Mouse (Mus musculus) forebrain, embryonic 15.5 days (tissue): ENCODE results near the gene Gphb5. TPM values are rescaled to one million over a fixed set of nuclear protein-coding genes. Genes with fewer than 3 reads are reported as not detected.

Experiments
- ATAC-seq: fragments of 200-750 bp; cut with Nextera tagmentation; replicated peaks from 2 replicates; pipeline ENCODE4 v1.8.0; 2017; ENCODE audit warnings: mild to moderate bottlenecking, moderate TSS enrichment, moderate library complexity
- H3K27ac ChIP-seq: fragments of 300-500 bp; sonication (generic); replicated peaks from 2 replicates; pipeline ENCODE4 v1.5.1; 2015; ENCODE audit warnings: mild to moderate bottlenecking, inconsistent platforms
- H3K27me3 ChIP-seq: fragments of 300-500 bp; sonication (generic); 2 replicates; pipeline ENCODE4 v1.6.1; 2015; ENCODE audit warnings: inconsistent platforms
- H3K36me3 ChIP-seq: fragments of 300-500 bp; sonication (generic); 2 replicates; pipeline ENCODE4 v1.6.1; 2015; ENCODE audit warnings: mild to moderate bottlenecking, inconsistent platforms
- H3K4me1 ChIP-seq: fragments of 300-500 bp; sonication (generic); 2 replicates; pipeline ENCODE4 v1.6.1; 2015; ENCODE audit warnings: inconsistent platforms
- H3K4me2 ChIP-seq: fragments of 300-500 bp; sonication (generic); replicated peaks from 2 replicates; pipeline ENCODE4 v1.6.1; 2015; ENCODE audit warnings: mild to moderate bottlenecking, inconsistent platforms
- H3K4me3 ChIP-seq: fragments of 300-500 bp; sonication (generic); 2 replicates; pipeline ENCODE4 v1.5.1; 2015; ENCODE audit warnings: mild to moderate bottlenecking, inconsistent platforms
- H3K9ac ChIP-seq: fragments of 300-500 bp; sonication (generic); replicated peaks from 2 replicates; pipeline ENCODE4 v1.6.1; 2015; ENCODE audit warnings: mild to moderate bottlenecking, inconsistent platforms
- H3K9me3 ChIP-seq: fragments of 300-500 bp; sonication (generic); 2 replicates; pipeline ENCODE4 v1.6.1; 2016; ENCODE audit warnings: inconsistent platforms
- WGBS: fragments of 180-500 bp; shearing (Covaris S2); methylation state at CpG from one replicate; pipeline ENCODE4 v1.1.7; 2015; ENCODE audit warnings: mixed read lengths; 5-methylcytosine and 5-hydroxymethylcytosine counted together
- polyA plus RNA-seq: library from polyadenylated mRNA; unstranded; fragments of >200 nt; fragmentation: Nextera tagmentation; extraction: Ambion mirVana; gene quantifications from 2 replicates; pipeline ENCODE4 v1.2.1, GENCODE M21; 2015

The Gphb5 gene
- polyA plus RNA-seq, 1 experiment from 2014 or later, result not detected

DNA sequence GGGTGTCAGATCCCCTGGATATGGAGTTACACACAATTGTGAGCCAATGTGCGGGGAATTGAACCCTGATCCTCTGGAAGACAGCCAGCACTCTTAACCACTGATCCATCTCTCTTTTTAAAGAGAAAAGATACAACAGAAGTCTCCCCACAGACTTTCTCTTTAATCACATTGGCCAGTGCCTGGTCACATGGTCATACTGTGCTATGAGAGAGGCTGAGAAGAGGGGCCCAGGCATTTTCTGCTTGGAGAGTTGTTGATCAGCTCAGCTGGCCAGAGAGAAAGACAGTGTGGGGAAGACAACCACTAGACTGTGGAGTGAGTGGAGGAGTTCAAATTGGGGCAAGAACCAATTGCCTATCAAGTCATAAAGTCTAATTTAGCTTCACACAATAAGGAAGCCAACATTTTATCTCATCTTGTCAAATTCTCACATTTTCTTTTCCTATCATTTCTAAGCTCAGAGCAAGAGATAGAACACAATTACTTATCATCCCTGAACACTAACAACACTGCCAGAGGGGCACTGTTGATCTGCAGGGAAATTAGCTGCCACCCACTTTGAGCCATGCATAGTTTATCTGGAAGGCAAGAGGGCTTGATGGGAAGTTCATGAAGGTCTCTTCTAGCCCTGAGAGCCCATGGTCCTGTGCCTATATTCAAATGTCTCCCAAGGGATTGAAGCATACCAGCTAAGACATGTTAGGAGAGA is 13.3 kb upstream of the Gphb5 start:
- 92% methylated on average over 1 of the region's 1 CpGs for WGBS
- no peak overlapping the region for H3K9ac ChIP-seq
- no peaks in the 10 kb centered on the region for H3K36me3 ChIP-seq
- H3K4me3 ChIP-seq, result no peak overlapping the region
- no peak for ATAC-seq
- no peak overlapping the region for H3K4me2 ChIP-seq
- no peaks in the 10 kb centered on the region for H3K27me3 ChIP-seq
- H3K4me1 ChIP-seq, result no peaks in the 10 kb centered on the region
- H3K27ac ChIP-seq, result no peak overlapping the region
- no peaks in the 10 kb centered on the region for H3K9me3 ChIP-seq

- H3K4me1 ChIP-seq, result no peaks in the 10 kb centered on the region
- no peaks in the 10 kb centered on the region for H3K27me3 ChIP-seq
- no peak overlapping the region for H3K4me3 ChIP-seq
- H3K36me3 ChIP-seq, result no peaks in the 10 kb centered on the region
- no peak overlapping the region for H3K9ac ChIP-seq
- ATAC-seq, result no peak
- WGBS, result 70% methylated on average over 6 of the region's 6 CpGs
- no peaks in the 10 kb centered on the region for H3K9me3 ChIP-seq
- H3K27ac ChIP-seq, result no peak overlapping the region
- no peak overlapping the region for H3K4me2 ChIP-seq
These were observed 12.1 kb upstream of the Gphb5 start for GRCm38 (mm10) chr12:75428719-75429118.

DNA sequence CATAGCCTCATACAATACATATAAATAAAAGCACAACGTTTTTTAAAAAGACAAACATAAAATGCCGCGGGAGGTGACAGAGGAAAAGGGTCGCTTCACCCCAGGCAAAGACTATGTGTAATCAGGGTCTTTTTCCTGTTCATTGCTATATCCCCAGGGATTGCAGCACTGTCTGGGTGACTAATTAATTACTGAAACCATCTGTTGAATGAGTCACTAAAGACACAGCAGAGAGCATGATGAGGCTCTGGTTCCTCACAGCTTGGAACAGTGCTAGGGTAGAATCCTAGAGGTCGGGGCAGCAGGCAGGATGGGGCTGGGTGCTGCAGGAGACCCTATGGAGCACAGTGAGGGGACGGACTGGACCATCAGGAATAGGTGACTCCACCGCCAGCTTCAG is 9.3 kb upstream of the Gphb5 start:
- Histone ChIP-seq H3K36me3 (no peaks in the 10 kb centered on the region), H3K9ac (no peak overlapping the region), H3K9me3 (no peaks in the 10 kb centered on the region), H3K4me2 (no peak overlapping the region), H3K4me1 (no peaks in the 10 kb centered on the region), H3K27ac (no peak overlapping the region), H3K4me3 (no peak overlapping the region), H3K27me3 (no peaks in the 10 kb centered on the region)
- no peak for ATAC-seq
- 84% methylated on average over 7 of the region's 7 CpGs for WGBS

- H3K27me3 ChIP-seq, result no peaks in the 10 kb centered on the region
- H3K9ac ChIP-seq, result no peak overlapping the region
- no peak overlapping the region for H3K27ac ChIP-seq
- 89% methylated on average over 4 of the region's 4 CpGs for WGBS
- ATAC-seq, result no peak
- H3K9me3 ChIP-seq, result no peaks in the 10 kb centered on the region
- H3K4me3 ChIP-seq, result no peak overlapping the region
- no peaks in the 10 kb centered on the region for H3K4me1 ChIP-seq
- no peaks in the 10 kb centered on the region for H3K36me3 ChIP-seq
- no peak overlapping the region for H3K4me2 ChIP-seq
These were observed 8.2 kb upstream of the Gphb5 start for GRCm38 (mm10) chr12:75424817-75425216.

DNA sequence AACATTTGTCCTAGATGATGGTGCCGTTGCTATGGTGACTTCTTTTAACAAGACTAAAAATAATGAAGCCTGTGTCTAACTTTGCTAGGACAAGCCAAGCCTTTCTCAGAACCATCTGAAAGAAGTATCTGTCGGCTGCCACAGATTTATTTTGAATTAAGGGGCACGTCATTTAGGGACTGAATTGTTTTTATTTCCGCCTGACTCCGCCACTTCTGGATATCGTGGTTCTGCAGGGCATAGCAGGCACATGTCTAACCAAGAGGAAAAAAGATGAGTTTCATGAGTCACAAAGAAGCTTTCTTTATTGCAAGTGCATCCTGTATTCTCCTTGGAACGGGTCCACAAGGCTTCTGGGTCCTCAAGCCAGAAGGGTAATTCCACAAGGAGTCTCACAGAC is 7.8 kb upstream of the Gphb5 start:
- no peak overlapping the region for H3K4me3 ChIP-seq
- no peak overlapping the region for H3K9ac ChIP-seq
- no peaks in the 10 kb centered on the region for H3K27me3 ChIP-seq
- H3K4me1 ChIP-seq, result no peaks in the 10 kb centered on the region
- H3K36me3 ChIP-seq, result no peaks in the 10 kb centered on the region
- ATAC-seq, result no peak
- no peaks in the 10 kb centered on the region for H3K9me3 ChIP-seq
- H3K27ac ChIP-seq, result no peak overlapping the region
- no peak overlapping the region for H3K4me2 ChIP-seq
- 73% methylated on average over 7 of the region's 7 CpGs for WGBS

- Histone ChIP-seq H3K27ac (no peak overlapping the region), H3K9me3 (no peaks in the 10 kb centered on the region), H3K9ac (no peak overlapping the region), H3K27me3 (no peaks in the 10 kb centered on the region), H3K4me2 (no peak overlapping the region), H3K4me3 (no peak overlapping the region), H3K4me1 (no peaks in the 10 kb centered on the region), H3K36me3 (no peaks in the 10 kb centered on the region)
- WGBS, result 77% methylated on average over 6 of the region's 6 CpGs
- no peak for ATAC-seq
These were observed 1.6 kb downstream of the Gphb5 start for GRCm38 (mm10) chr12:75414991-75415390.

DNA sequence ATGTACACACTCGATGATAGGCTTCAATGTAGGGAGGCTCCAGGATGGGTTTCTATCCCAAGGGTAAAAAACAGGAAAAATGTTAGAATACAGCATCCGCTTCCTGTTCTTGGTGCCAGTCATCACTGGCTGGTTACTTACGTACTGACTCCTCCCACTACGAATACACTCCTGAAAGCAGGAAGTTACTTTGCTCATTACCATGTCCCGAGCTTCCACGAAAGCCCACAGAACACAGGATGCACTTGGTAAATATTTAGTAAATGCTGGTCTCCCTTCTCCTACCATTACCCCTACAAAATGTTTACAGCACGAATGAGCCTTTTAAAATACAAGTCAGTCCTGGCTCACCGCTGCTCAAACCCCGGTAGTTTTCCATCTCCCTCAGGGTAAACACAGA is 3.6 kb downstream of the Gphb5 start:
- Histone ChIP-seq H3K4me3 (no peak overlapping the region), H3K4me1 (no peaks in the 10 kb centered on the region), H3K9me3 (no peaks in the 10 kb centered on the region), H3K4me2 (no peak overlapping the region), H3K36me3 (no peaks in the 10 kb centered on the region), H3K27me3 (no peaks in the 10 kb centered on the region), H3K9ac (no peak overlapping the region), H3K27ac (no peak overlapping the region)
- WGBS, result 90% methylated on average over 9 of the region's 9 CpGs
- ATAC-seq, result no peak

DNA sequence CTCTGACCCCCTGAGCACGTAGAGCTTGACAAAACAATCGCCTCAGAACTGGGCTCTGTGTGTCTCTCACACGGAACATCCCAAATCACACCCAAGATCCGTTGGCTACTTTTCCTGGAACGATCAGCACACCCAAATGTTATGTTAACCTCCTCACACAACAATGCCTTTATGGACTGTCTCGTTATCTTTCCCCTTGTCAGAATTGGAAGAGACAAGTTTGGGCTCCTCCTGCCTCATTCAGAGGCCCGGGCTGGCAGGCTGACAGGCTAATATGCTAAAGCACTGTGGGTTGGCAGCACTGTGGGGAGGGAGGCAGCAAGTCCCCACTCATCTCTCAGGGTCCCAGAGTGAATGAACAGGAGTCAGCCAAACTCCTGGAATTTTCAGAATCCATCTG is 19.5 kb downstream of the Gphb5 start:
- no peaks in the 10 kb centered on the region for H3K9me3 ChIP-seq
- 32% methylated on average over 7 of the region's 7 CpGs for WGBS

GRCm38 (mm10) chr12:75396616-75397015 is 20.0 kb downstream of the Gphb5 start:
- WGBS, result 59% methylated on average over 3 of the region's 3 CpGs
- no peak overlapping the region for H3K9ac ChIP-seq
- no peak for ATAC-seq

More for the DNA sequence above, 19.5 kb downstream of the Gphb5 start:
- H3K27me3 ChIP-seq, result no peaks in the 10 kb centered on the region
- H3K9ac ChIP-seq, result no peak overlapping the region
- H3K4me2 ChIP-seq, result no peak overlapping the region
- ATAC-seq, result 0 out of 2 replicates have a peak, but pooled peaks have one; percentile 60
- no peak overlapping the region for H3K27ac ChIP-seq
- no peak overlapping the region for H3K4me3 ChIP-seq
- H3K4me1 ChIP-seq, result no peaks in the 10 kb centered on the region; the same call in 1 of the 2 replicates
- H3K36me3 ChIP-seq, result no peaks in the 10 kb centered on the region

GRCm38 (mm10) chr12:75394011-75394773 is 22.4 kb downstream of the Gphb5 start:
- Histone ChIP-seq H3K9ac (no peak overlapping the region), H3K4me1 (no peaks in the 10 kb centered on the region; the same call in 1 of the 2 replicates), H3K27ac (no peak overlapping the region), H3K36me3 (no peaks in the 10 kb centered on the region), H3K4me2 (no peak overlapping the region), H3K9me3 (no peaks in the 10 kb centered on the region), H3K4me3 (no peak overlapping the region), H3K27me3 (no peaks in the 10 kb centered on the region)
- no peak for ATAC-seq
- 89% methylated on average over 20 of the region's 20 CpGs for WGBS

More at GRCm38 (mm10) chr12:75396616-75397015, 20.0 kb downstream of the Gphb5 start:
- Histone ChIP-seq H3K27me3 (no peaks in the 10 kb centered on the region), H3K36me3 (no peaks in the 10 kb centered on the region), H3K27ac (no peak overlapping the region), H3K4me2 (no peak overlapping the region), H3K9me3 (no peaks in the 10 kb centered on the region), H3K4me1 (no peaks in the 10 kb centered on the region; the same call in 1 of the 2 replicates), H3K4me3 (no peak overlapping the region)

DNA sequence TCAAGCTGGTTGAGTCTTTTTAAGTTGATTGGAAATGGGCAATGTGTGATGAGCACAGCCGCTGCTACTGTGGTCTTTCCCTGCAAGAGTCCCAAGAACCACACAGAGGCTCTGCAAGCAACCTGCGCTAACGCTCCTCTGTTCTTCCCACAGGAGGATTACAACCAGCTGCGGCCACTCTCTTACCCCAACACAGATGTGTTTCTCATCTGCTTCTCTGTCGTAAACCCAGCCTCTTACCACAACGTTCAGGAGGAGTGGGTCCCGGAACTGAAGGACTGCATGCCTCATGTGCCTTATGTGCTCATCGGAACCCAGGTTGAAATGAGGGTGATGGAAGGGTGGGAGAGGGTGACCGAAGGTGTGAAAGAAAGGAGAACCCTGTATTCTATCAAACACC is 25.1 kb downstream of the Gphb5 start:
- Histone ChIP-seq H3K9ac (no peak overlapping the region), H3K36me3 (no peaks in the 10 kb centered on the region), H3K4me1 (no peaks in the 10 kb centered on the region), H3K27me3 (no peaks in the 10 kb centered on the region), H3K9me3 (no peaks in the 10 kb centered on the region), H3K4me2 (no peak overlapping the region), H3K4me3 (no peak overlapping the region), H3K27ac (no peak overlapping the region)
- 85% methylated on average over 9 of the region's 9 CpGs for WGBS
- no peak for ATAC-seq

DNA sequence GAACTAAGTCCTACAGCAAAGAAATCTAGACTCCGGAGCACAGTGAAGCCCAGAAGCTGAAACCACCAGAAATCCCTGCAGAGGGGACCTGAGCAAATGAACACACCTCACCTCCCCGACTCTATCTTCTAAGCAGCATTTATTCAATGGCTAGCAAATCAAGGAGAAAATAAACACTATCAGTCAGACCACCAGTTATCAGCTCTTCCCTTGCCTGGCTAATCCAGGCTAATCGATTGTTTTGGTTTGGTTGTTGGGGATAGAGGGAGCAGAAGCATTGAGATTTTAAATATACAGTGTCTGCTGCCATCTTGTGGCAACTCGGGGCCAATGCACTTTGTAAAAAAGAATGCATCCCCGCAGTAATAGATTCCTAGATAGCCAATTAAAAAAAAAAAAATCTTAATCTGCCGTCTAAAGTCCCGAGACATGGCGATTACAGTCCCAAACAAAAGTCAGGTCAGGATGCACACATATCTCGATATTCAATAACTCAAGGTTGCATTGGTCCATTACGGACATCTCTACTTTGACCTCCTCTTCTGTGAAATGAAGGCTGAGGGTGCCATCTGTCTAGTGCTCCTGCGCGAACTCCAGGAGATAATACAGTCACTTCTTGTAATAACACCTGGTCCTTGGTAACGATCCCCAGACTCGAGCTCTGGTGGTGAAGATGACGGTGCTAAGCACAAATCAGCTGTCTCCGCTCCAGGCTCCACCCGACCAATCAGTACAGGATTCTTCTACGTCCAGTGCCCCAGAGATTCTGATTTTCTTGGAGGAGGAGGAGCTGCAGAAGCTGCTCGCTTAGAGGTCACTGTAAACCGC is 27.1 kb downstream of the Gphb5 start:
- no peak overlapping the region for H3K27ac ChIP-seq
- H3K4me2 ChIP-seq, result peak overlapping the region; percentile 30
- no peaks in the 10 kb centered on the region for H3K9me3 ChIP-seq
- no peaks in the 10 kb centered on the region for H3K36me3 ChIP-seq
- no peaks in the 10 kb centered on the region for H3K27me3 ChIP-seq
- peak overlapping the region; percentile 16 for H3K4me3 ChIP-seq
- 39% methylated on average over 20 of the region's 20 CpGs for WGBS
- H3K9ac ChIP-seq, result no peak overlapping the region
- peak; percentile 80 for ATAC-seq
- no peaks in the 10 kb centered on the region for H3K4me1 ChIP-seq
